Mouse (Mus musculus) forebrain, embryonic 16.5 days (tissue): ENCODE results near the gene Chrna1. TPM values are rescaled to one million over a fixed set of nuclear protein-coding genes. Genes with fewer than 3 reads are reported as not detected.

ENCODE experiments used
- ATAC-seq: fragments of 200-750 bp; cut with Nextera tagmentation; 2 replicates; pipeline ENCODE4 v1.8.0; 2017; ENCODE audit warnings: mild to moderate bottlenecking, moderate library complexity
- H3K27ac ChIP-seq: fragments of 300-500 bp; sonication (generic); 2 replicates; pipeline ENCODE4 v1.5.1; 2014; ENCODE audit warnings: low read length, control low read depth
- H3K27me3 ChIP-seq: fragments of 300-500 bp; sonication (generic); replicated peaks from 2 replicates; pipeline ENCODE4 v1.6.1; 2014; ENCODE audit warnings: low read length; ENCODE audit not compliant: control insufficient read depth, insufficient read depth
- H3K36me3 ChIP-seq: fragments of 300-500 bp; sonication (generic); 2 replicates; pipeline ENCODE4 v1.6.1; 2014; ENCODE audit not compliant: control insufficient read depth, insufficient read depth
- H3K4me1 ChIP-seq: fragments of 300-500 bp; sonication (generic); replicated peaks from 2 replicates; pipeline ENCODE4 v1.6.1; 2014; ENCODE audit warnings: low read length; ENCODE audit not compliant: control insufficient read depth, insufficient read depth
- H3K4me2 ChIP-seq: fragments of 300-500 bp; sonication (generic); 2 replicates; pipeline ENCODE4 v1.6.1; 2014; ENCODE audit warnings: mild to moderate bottlenecking, low read length, control low read depth
- H3K4me3 ChIP-seq: fragments of 300-500 bp; sonication (generic); replicated peaks from 2 replicates; pipeline ENCODE4 v1.5.1; 2014; ENCODE audit warnings: mild to moderate bottlenecking, low read length, control low read depth
- H3K9ac ChIP-seq: fragments of 300-500 bp; sonication (generic); replicated peaks from 2 replicates; pipeline ENCODE4 v1.6.1; 2014; ENCODE audit warnings: low read depth, low read length, control low read depth
- H3K9me3 ChIP-seq: fragments of 300-500 bp; sonication (generic); 2 replicates; pipeline ENCODE4 v1.6.1; 2016; ENCODE audit warnings: low read length; ENCODE audit not compliant: control insufficient read depth
- WGBS: fragments of 180-500 bp; shearing (Covaris S2); extraction: QIAGEN DNeasy Blood & Tissue Kit; methylation state at CpG from one replicate; pipeline ENCODE4 v1.1.7; 2014; 5-methylcytosine and 5-hydroxymethylcytosine counted together
- polyA plus RNA-seq: library from polyadenylated mRNA; unstranded; fragments of >200 nt; fragmentation: Nextera tagmentation; extraction: Ambion mirVana; gene quantifications from 2 replicates; pipeline ENCODE4 v1.2.1, GENCODE M21; 2015

Gene Chrna1
- polyA plus RNA-seq, 1 experiment from 2014 or later, result 0.10 TPM

- peaks cover 3% of the 10 kb centered on the region; the same call in 1 of the 2 replicates for H3K4me1 ChIP-seq
- H3K27ac ChIP-seq, result no peak overlapping the region
- no peak overlapping the region for H3K4me2 ChIP-seq
- no peak overlapping the region for H3K4me3 ChIP-seq
- no peak overlapping the region for H3K9ac ChIP-seq
- no peaks in the 10 kb centered on the region for H3K27me3 ChIP-seq
- 81% methylated on average over 15 of the region's 15 CpGs for WGBS
- ATAC-seq, result no peak
- H3K36me3 ChIP-seq, result no peaks in the 10 kb centered on the region
- no peaks in the 10 kb centered on the region for H3K9me3 ChIP-seq
Measured at GRCm38 (mm10) chr2:73536091-73536783, 43.9 kb downstream of the Chrna1 start.

GRCm38 (mm10) chr2:73534720-73535119 lies 45.4 kb downstream of the Chrna1 start:
- WGBS, result 48% methylated on average over 10 of the region's 10 CpGs
- ATAC-seq, result no peak
- no peaks in the 10 kb centered on the region for H3K9me3 ChIP-seq

GRCm38 (mm10) chr2:73530487-73530886 lies 49.7 kb downstream of the Chrna1 start:
- Histone ChIP-seq H3K4me1 (peaks cover 13% of the 10 kb centered on the region), H3K9me3 (no peaks in the 10 kb centered on the region), H3K4me3 (no peak overlapping the region), H3K27ac (no peak overlapping the region), H3K4me2 (no peak overlapping the region), H3K36me3 (no peaks in the 10 kb centered on the region), H3K9ac (no peak overlapping the region), H3K27me3 (peaks cover 4% of the 10 kb centered on the region; the same call in 1 of the 2 replicates)
- no peak for ATAC-seq
- 73% methylated on average over 5 of the region's 5 CpGs for WGBS

More at GRCm38 (mm10) chr2:73534720-73535119, 45.4 kb downstream of the Chrna1 start:
- Histone ChIP-seq H3K36me3 (no peaks in the 10 kb centered on the region), H3K27ac (no peak overlapping the region), H3K27me3 (no peaks in the 10 kb centered on the region), H3K9ac (no peak overlapping the region), H3K4me2 (no peak overlapping the region), H3K4me1 (peaks cover 3% of the 10 kb centered on the region), H3K4me3 (no peak overlapping the region)

DNA sequence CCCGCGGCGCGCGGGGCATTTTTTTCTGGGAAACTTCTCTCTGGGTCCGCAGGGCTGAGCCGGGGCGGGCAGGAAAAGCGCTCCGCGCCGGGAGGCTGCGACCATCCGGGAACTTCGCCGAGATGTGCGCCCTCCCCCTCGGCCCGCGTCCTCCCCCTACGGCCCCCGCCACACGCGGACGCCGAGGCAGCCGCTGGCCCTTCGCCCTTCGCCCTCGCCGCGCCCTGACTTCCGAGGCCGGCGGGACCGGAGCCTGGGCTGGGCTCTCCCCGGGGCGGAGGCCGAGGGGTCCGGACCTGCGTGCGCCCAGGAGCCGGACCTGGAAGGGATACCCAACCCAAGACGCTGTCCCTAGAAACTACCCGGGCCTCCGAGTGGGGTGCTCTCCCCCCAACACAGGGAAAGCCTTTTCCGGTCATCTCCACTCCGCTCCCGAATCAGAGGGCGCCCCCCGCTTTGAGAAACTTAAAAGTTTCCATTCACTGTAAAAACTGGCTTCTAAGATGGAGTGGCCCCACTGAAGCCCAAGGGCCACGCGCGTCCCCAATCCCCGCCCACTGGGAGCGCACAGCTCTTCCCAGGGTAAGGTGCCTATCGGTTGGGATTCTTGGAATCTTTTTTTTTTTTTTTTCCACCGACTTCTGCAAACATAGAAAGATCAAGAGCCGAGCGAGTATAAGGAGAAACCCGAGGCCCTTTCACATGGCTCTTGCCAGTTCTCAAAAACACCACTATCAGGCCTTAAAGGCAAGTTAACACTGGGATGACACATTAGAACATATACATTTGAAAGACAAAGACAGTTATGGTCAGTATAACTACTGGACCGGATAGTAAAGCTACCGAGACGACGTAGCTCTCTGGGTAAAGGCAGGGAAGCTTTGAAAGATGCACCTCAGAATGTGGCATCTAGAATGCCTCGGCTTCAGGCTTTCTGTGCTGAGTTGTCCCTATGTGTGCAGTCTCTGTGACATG lies 50.5 kb downstream of the Chrna1 start, which contains the start of gene Wipf1:
Wipf1 (minus strand) TSS at position 379 of the 975 bp plus-strand sequence.
- no peak within 1 kb of the TSS for H3K27ac ChIP-seq
- H3K4me1 ChIP-seq, result peaks cover 13% of the 10 kb centered on the region
- H3K4me2 ChIP-seq, result peak within 1 kb of the TSS; percentile 95
- 2% methylated on average over 59 of the region's 66 CpGs for WGBS
- peak within 1 kb of the TSS; percentile 72 for H3K9ac ChIP-seq
- H3K27me3 ChIP-seq, result peaks cover 4% of the 10 kb centered on the region; the same call in 1 of the 2 replicates
- H3K9me3 ChIP-seq, result no peaks in the 10 kb centered on the region
- peak within 1 kb of the TSS; percentile 72 for H3K4me3 ChIP-seq
- H3K36me3 ChIP-seq, result no peaks in the 10 kb centered on the region
- peak; percentile 81 for ATAC-seq

DNA sequence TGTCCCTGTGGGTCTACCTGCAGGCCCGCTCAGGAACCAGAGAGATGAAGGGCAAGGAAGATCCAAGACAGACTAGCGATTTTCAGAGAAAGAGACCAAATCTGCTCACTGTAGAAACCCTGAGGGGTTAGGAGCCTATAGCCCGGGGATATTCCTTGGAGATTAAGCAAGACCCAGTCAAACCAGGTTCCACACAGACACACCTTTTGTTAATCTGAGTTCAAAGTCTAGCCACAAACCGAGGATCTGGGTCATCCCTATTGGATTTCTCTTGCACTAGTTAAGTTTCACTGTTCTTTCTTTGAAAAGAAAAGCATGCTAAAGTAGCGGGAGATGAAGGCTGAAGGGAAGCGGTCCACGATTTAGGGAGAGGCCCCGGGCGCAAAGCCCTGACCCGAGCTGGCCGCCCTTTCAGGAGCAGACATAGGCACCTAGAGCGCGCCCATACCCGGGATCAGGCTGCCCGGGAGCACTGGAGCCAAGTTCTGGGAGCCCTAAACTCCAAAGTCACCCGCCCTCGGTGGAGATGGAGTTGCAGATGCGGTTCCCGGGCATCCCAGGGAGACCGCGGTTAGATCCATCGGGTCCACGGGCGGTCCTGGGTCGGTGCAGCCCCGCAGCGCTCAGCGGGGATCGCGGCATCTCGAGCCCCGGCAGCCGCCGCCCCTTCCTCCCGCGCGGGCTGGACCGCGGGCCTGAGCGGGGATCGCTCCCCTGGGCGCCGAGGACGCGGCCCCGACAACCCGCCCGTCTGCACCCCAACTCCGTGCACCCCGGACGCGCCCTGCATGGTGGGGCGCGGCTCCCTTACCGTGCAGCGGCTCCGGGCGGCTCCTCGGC lies 51.4 kb downstream of the Chrna1 start:
- no peaks in the 10 kb centered on the region for H3K9me3 ChIP-seq
- H3K27ac ChIP-seq, result no peak overlapping the region
- 1% methylated on average over 58 of the region's 59 CpGs for WGBS
- ATAC-seq, result peak; percentile 57
- peaks cover 4% of the 10 kb centered on the region; the same call in 1 of the 2 replicates for H3K27me3 ChIP-seq
- peak overlapping the region; percentile 72 for H3K4me3 ChIP-seq
- peaks cover 13% of the 10 kb centered on the region for H3K4me1 ChIP-seq
- no peaks in the 10 kb centered on the region for H3K36me3 ChIP-seq
- peak overlapping the region; percentile 95 for H3K4me2 ChIP-seq
- peak overlapping the region; percentile 72 for H3K9ac ChIP-seq

DNA sequence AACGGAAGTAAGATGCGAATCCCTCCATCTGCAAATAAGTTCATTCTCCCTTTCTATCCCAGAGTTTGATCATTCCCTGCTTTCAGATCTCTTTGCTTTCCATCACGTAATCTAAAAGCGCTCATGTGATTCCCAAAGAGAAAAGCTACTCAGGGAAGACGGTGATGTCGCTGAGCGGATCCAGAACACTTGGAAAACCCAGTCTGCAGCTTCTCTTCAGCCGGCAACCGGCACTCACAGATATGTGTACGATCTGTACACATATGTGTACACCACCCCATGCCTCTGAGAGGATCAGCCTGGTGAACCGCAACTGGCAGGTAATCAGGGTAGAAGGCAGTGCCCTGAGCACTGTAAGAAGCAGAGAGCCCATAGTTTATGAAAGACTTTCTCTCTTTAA lies 52.2 kb downstream of the Chrna1 start:
- 84% methylated on average over 11 of the region's 11 CpGs for WGBS
- peaks cover 4% of the 10 kb centered on the region; the same call in 1 of the 2 replicates for H3K27me3 ChIP-seq
- ATAC-seq, result no peak
- no peak overlapping the region for H3K4me2 ChIP-seq
- H3K9me3 ChIP-seq, result no peaks in the 10 kb centered on the region
- no peaks in the 10 kb centered on the region for H3K36me3 ChIP-seq
- H3K4me3 ChIP-seq, result no peak overlapping the region
- H3K4me1 ChIP-seq, result peaks cover 13% of the 10 kb centered on the region
- no peak overlapping the region for H3K9ac ChIP-seq
- no peak overlapping the region for H3K27ac ChIP-seq

- peaks cover 4% of the 10 kb centered on the region; the same call in 1 of the 2 replicates for H3K27me3 ChIP-seq
- WGBS, result 76% methylated on average over 9 of the region's 9 CpGs
- H3K4me1 ChIP-seq, result peaks cover 13% of the 10 kb centered on the region
- H3K36me3 ChIP-seq, result no peaks in the 10 kb centered on the region
- H3K4me2 ChIP-seq, result no peak overlapping the region
- H3K9ac ChIP-seq, result no peak overlapping the region
- no peak for ATAC-seq
- no peak overlapping the region for H3K4me3 ChIP-seq
- H3K9me3 ChIP-seq, result no peaks in the 10 kb centered on the region
- no peak overlapping the region for H3K27ac ChIP-seq
Measured at GRCm38 (mm10) chr2:73526691-73527090, 53.4 kb downstream of the Chrna1 start.

GRCm38 (mm10) chr2:73522891-73523290 lies 57.2 kb downstream of the Chrna1 start:
- 74% methylated on average over 8 of the region's 8 CpGs for WGBS
- ATAC-seq, result no peak
- H3K36me3 ChIP-seq, result no peaks in the 10 kb centered on the region

More at GRCm38 (mm10) chr2:73522891-73523290, 57.2 kb downstream of the Chrna1 start:
- peaks cover 2% of the 10 kb centered on the region; the same call in 1 of the 2 replicates for H3K27me3 ChIP-seq
- H3K4me1 ChIP-seq, result no peaks in the 10 kb centered on the region
- no peak overlapping the region for H3K4me3 ChIP-seq
- no peak overlapping the region for H3K9ac ChIP-seq
- no peak overlapping the region for H3K27ac ChIP-seq
- H3K4me2 ChIP-seq, result no peak overlapping the region
- no peaks in the 10 kb centered on the region for H3K9me3 ChIP-seq
